Mouse (Mus musculus) megakaryocyte, embryonic 14.5 days (primary cell): ENCODE data around the gene Poglut1. TPM values are rescaled to one million over a fixed set of nuclear protein-coding genes. Genes with fewer than 3 reads are reported as not detected.

Experiments used
- H3K27me3 ChIP-seq: replicated peaks from 2 replicates; pipeline ENCODE3; 2012; ENCODE audit warnings: inconsistent platforms
- H3K36me3 ChIP-seq: replicated peaks from 2 replicates; pipeline ENCODE3; 2012; ENCODE audit warnings: low read length, inconsistent platforms, mixed read lengths
- H3K4me1 ChIP-seq: 2 replicates; pipeline ENCODE4 v1.6.1; 2012; ENCODE audit warnings: inconsistent platforms
- H3K4me3 ChIP-seq: replicated peaks from 2 replicates; pipeline ENCODE3; 2012; ENCODE audit warnings: moderate library complexity, mild to moderate bottlenecking, inconsistent platforms
- H3K9me3 ChIP-seq: 2 replicates; pipeline ENCODE4 v1.6.1; 2012; ENCODE audit warnings: inconsistent platforms
- FLI1 ChIP-seq: IDR thresholded peaks from 2 replicates; pipeline ENCODE4 v1.6.1; 2012; ENCODE audit warnings: low read length, inconsistent platforms, mixed read lengths
- GATA1 ChIP-seq: IDR thresholded peaks from 3 replicates; pipeline ENCODE4 v1.6.1; 2012; ENCODE audit warnings: mixed read lengths, low read length, inconsistent platforms, borderline replicate concordance
- polyA plus RNA-seq: library from polyadenylated mRNA; stranded (reverse); fragments of >175 nt; gene quantifications from 2 replicates; pipeline ENCODE4 v1.2.3, GENCODE M21; 2012; ENCODE audit warnings: low replicate concordance; ENCODE audit not compliant: insufficient read depth

Gene Poglut1
- polyA plus RNA-seq = 2.2 and 3.7 TPM in 2 replicates

DNA sequence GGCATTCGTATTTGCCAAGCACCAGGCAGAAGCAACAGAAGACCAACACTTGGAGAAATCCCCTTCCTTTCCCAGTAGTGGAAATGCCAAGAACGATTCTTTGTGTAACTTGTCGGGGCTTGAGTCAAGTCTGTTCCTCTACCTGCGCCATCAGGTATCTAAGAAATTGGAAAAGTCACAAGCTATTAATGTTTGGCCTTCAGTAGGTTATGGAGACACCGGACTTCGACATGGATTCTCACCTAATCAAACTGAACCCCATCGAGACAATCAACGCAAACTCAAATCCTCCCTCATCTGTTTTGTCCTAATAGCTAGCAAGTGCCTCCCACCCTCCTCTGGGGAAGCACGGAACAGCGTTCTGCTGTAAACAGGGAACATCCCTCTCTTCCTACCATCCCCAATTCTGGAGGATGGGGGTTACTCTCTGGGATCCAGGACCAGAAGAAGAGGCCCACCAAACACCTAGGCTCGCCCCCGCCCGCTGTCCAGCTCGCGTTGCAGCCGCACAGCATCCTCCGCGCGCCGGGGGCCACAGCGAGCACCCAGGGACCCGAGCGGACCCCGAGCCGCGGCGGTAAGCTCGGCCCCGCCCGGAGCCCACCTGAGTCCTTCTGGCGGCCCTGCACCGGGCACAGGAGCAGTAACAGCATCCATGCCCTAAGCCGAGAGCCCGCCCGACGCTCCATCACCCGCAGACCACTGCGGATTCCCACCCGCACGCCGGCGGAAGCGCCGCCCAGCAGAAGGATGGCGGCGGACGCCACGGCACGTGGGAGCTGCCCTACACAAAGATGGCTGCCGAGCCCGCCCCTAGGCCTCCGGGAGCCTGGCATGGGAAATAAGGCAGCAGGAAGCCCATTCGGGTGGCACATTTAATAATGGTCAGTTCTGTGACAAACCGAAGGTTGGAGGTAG is at the start of gene Poglut1:
Poglut1 (minus strand) TSS at position 780 of the 918 bp plus-strand sequence.
- H3K9me3 ChIP-seq = peaks cover 4% of the 10 kb centered on the region; the same call in 1 of the 2 replicates
- peak within 1 kb of the TSS; percentile 96 for H3K4me3 ChIP-seq
- H3K27me3 ChIP-seq = peaks cover 10% of the 10 kb centered on the region
- peaks cover 60% of the 10 kb centered on the region for H3K4me1 ChIP-seq
- TF ChIP-seq GATA1 (no peak), FLI1 (no peak)
- H3K36me3 ChIP-seq = peaks cover 38% of the 10 kb centered on the region

DNA sequence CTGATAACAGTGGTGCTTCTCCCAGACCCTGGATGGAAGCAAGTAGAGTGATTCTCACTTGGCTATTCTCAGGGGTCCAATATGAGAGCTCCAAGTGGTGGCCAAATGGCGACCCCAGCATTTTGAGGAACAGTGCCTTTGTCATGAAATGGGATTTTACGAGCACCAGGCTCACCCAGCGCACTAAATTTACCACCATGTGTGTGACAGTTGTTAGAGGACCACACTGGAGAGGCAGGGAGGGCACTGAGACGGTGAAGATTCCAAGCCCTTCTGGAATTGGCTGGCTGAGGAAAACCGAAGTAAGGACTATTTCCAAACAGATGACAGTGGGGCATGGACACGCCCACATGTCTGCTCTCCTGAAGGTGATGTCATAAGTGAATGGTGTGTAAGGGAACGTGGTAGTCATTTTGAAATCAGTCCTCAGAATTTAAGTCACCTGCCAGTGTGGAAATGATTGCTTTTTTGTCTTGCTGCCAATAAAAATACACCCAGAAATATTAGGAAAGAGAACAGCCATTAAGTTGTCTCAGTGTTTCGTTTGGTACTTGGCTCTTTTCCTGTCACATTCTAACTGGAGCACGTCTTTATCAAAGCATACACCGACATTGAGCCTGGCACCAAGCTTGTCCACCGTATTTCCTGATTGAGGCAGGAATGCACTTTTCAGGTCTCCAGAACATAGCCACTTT is 49.1 kb upstream of the Poglut1 start:
- H3K27me3 ChIP-seq = peaks cover 9% of the 10 kb centered on the region
- H3K36me3 ChIP-seq = peaks cover 10% of the 10 kb centered on the region
- TF ChIP-seq GATA1 = no peak
- no peak for TF ChIP-seq FLI1

DNA sequence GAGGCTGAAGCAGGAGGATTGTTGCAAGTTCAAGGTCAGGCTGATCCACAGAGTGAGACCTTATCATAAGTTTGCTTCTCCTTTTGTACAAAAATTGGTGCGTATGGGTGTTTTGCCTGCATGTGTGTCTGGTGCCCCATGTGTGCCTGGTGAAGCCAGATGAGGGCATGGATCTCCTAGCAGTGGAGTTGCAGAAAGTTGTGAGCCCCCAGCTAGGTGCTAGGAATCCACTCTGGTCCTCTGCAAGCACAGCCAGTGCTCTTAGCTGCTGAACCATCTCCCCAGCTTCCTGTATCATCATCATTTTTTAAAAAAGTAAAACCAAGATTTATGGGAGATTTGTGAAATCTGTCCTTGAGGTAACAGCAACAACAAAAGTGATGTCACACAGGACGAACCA is 46.6 kb upstream of the Poglut1 start:
- H3K4me1 ChIP-seq = no peaks in the 10 kb centered on the region
- TF ChIP-seq FLI1 = no peak
- no peak for TF ChIP-seq GATA1
- no peaks in the 10 kb centered on the region for H3K9me3 ChIP-seq
- H3K27me3 ChIP-seq = peaks cover 4% of the 10 kb centered on the region
- H3K4me3 ChIP-seq = no peak overlapping the region
- H3K36me3 ChIP-seq = peaks cover 32% of the 10 kb centered on the region

More for the DNA sequence above, 49.1 kb upstream of the Poglut1 start:
- H3K4me1 ChIP-seq = no peaks in the 10 kb centered on the region
- no peaks in the 10 kb centered on the region for H3K9me3 ChIP-seq
- H3K4me3 ChIP-seq = no peak overlapping the region

DNA sequence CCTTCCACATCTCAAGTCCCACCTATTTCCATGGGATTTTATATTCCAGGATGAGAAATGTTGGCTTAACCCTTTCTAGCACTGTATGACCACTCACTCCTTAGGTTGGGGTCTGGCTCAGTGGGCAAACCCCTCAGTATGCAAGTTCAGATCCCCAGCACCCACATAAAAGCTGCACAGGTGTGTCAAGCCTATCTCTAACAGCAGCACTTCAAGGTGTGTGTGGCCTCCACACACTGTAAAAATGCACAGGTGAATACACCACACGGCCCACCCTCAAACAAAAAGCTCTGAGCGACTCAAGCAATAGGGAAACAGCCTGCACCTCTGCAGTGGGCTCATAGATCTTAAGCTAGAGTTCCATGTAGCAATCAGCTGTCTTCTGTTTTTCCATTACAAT is 46.0 kb upstream of the Poglut1 start:
- Histone ChIP-seq H3K27me3 (peaks cover 4% of the 10 kb centered on the region), H3K36me3 (peaks cover 38% of the 10 kb centered on the region), H3K4me3 (no peak overlapping the region), H3K9me3 (no peaks in the 10 kb centered on the region), H3K4me1 (no peaks in the 10 kb centered on the region)
- TF ChIP-seq FLI1 (no peak), GATA1 (no peak)

DNA sequence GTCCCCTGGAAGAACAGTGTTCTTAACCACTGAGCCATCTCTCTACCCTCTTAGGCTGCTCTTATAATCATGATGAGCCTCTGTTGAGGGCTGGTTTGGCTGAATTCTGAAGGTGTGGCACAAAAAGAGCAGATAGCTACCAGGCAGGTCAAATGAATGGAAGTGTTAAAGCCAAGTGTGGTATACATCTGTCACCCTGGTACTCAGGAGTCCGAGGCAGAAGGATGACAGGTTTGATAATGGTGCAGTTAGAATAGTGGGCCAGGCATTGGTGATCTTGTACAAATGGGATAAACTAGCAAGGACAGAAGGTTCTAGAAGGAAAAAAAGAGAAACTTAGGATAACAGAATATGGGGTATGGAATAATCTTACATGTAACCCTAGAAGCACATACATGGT is 44.4 kb upstream of the Poglut1 start:
- Histone ChIP-seq H3K36me3 (peaks cover 54% of the 10 kb centered on the region), H3K9me3 (no peaks in the 10 kb centered on the region), H3K4me1 (no peaks in the 10 kb centered on the region), H3K4me3 (no peak overlapping the region), H3K27me3 (no peaks in the 10 kb centered on the region)
- no peak for TF ChIP-seq GATA1
- no peak for TF ChIP-seq FLI1

DNA sequence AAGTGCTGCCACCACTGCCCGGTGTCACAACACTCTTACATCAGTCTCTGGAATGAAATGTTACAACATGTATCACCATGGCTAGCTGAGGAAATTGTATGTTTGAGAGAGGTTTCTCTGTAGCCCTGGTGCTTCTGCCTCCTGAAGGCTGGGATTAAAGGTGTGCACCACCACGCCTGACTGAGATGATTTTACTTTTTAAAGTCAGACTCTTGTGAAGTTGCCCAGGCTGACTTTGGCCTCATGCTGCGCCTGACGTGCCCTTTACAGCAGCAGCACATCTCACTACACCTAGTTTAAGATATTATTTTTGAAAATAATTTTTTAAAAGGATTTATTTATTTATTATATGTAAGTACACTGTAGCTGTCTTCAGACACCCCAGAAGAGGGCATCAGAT is 42.9 kb upstream of the Poglut1 start:
- no peak overlapping the region for H3K4me3 ChIP-seq
- H3K27me3 ChIP-seq = no peaks in the 10 kb centered on the region
- no peak for TF ChIP-seq GATA1
- TF ChIP-seq FLI1 = no peak
- peaks cover 69% of the 10 kb centered on the region for H3K36me3 ChIP-seq
- H3K9me3 ChIP-seq = no peaks in the 10 kb centered on the region
- H3K4me1 ChIP-seq = no peaks in the 10 kb centered on the region

DNA sequence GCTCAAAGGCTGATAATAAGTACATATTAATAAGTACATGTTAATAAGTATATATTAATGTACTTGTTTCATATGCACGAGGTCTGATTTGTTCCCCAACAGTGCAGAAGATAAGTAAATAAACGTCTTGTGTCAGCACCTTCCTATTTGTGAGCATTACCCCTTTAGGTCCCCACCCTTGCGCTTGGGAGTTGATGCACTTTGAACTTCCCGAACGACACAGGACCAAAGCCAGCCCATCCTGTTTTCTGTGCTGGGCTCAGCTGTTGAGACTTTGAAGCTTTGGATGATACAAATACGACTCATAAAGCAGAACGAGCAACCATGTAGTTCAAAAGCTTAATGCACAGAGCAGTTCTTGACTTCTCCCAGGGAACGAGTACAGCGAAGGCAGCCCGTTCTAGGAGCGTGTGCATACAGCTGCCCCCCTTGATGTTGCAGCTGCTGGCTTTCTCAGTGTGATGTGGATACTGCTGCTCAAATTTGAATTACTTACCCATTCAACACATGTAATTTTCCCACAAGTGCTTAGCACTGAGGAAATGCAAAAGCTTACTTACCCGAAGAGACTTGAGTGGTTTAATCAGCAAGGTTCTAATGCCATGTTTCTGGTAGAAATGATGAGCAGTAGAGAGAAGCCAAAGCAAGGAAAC is 42.1 kb upstream of the Poglut1 start:
- TF ChIP-seq GATA1 (no peak), FLI1 (no peak)
- no peaks in the 10 kb centered on the region for H3K27me3 ChIP-seq
- H3K9me3 ChIP-seq = no peaks in the 10 kb centered on the region
- peaks cover 77% of the 10 kb centered on the region for H3K36me3 ChIP-seq
- no peaks in the 10 kb centered on the region for H3K4me1 ChIP-seq
- no peak overlapping the region for H3K4me3 ChIP-seq

DNA sequence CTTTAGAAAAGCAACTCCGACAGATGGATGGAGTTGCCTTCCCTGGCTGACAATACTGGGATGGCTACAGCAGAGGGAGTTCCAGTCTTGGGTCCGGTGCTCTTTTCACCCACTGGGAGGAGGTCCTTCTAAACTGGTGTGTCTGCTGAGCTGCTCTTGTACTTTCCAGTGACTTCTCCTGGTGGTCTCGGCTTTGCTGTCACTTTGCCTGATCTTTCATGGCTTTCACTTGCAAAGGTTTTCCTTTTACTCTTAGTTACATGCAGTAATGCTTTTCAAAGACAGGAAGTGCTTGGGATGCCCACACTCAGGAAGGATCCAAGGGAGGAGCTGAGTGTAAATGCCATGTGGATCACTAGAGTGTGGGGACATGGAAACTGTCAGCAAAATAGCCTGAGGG is 41.4 kb upstream of the Poglut1 start:
- Histone ChIP-seq H3K4me3 (no peak overlapping the region), H3K36me3 (peaks cover 84% of the 10 kb centered on the region), H3K9me3 (no peaks in the 10 kb centered on the region), H3K4me1 (no peaks in the 10 kb centered on the region), H3K27me3 (no peaks in the 10 kb centered on the region)
- no peak for TF ChIP-seq FLI1
- TF ChIP-seq GATA1 = no peak

DNA sequence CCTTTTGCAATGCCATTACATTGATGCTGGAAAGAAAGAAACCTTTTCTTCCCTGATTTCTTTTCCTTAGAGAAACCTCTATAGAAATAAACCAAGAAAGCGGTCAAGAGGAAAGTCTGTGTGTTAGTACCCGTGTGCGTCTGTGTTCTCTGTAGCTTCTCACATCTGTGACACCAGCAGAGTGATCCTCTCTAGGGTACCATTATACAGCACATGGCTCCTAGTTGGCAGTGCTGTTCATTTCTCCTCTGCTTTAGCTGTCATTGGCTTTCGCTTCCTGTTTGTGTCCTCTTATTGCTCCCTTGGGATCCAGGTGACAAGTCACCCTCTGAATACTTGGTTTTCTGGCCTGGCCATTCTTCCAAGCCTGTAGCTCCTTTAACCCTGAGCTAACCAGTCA is 37.5 kb upstream of the Poglut1 start:
- peaks cover 100% of the 10 kb centered on the region for H3K36me3 ChIP-seq
- H3K27me3 ChIP-seq = no peaks in the 10 kb centered on the region
- no peaks in the 10 kb centered on the region for H3K9me3 ChIP-seq
- TF ChIP-seq GATA1 = no peak
- no peak for TF ChIP-seq FLI1
- no peak overlapping the region for H3K4me3 ChIP-seq
- peaks cover 4% of the 10 kb centered on the region; the same call in 1 of the 2 replicates for H3K4me1 ChIP-seq
